Mouse (Mus musculus) erythroblast, embryonic 14.5 days (primary cell): ENCODE results near the gene Gm47791.

Experiments
- GATA1 ChIP-seq: IDR thresholded peaks from 2 replicates; pipeline ENCODE4 v1.6.1; 2012; ENCODE audit warnings: low read length, inconsistent platforms, mixed read lengths
- TAL1 ChIP-seq: IDR thresholded peaks from 3 replicates; pipeline ENCODE4 v1.6.1; 2012; ENCODE audit warnings: low read length, inconsistent platforms, mixed read lengths

GRCm38 (mm10) chr1:82795211-82795610 lies 24.2 kb upstream of the Gm47791 start:
- TF ChIP-seq GATA1, result no peak
- TF ChIP-seq TAL1, result no peak
